In genomic region chr3:103278561-103279181, GRCm38 (mm10) we compare ENCODE assay signal across 8 mouse cellular contexts. TPM values are rescaled to one million over a fixed set of nuclear protein-coding genes. Genes with fewer than 3 reads are reported as not detected.
DNase-seq lines count a peak whose midpoint lies in the region; ATAC-seq and TF ChIP-seq lines count a peak whose summit lies in the region.

No protein-coding gene starts in this region.

- H3K4me1 ChIP-seq in embryonic facial prominence, embryonic 12.5 days: peaks cover 7% of the 10 kb centered on the region; the same call in 1 of the 2 replicates
- peaks cover 11% of the 10 kb centered on the region; the same call in 1 of the 2 replicates for H3K4me1 ChIP-seq in limb, embryonic 11.5 days (ENCODE audit: control insufficient read depth, insufficient read depth, low read length)
- peaks cover 9% of the 10 kb centered on the region; the same call in 1 of the 2 replicates for H3K4me1 ChIP-seq in midbrain, postnatal 0 days (ENCODE audit: insufficient read depth, low read length)

- intact Hi-C loops in left cerebral cortex, postnatal 10 days (cut with DNase I): no loop called here
- intact Hi-C loops in heart, postnatal 14 days (cut with DNase I): loop anchor here (5.0 kb wide), 1 partner anchor 104 kb away; no protein-coding TSS in a partner anchor

- no peak for TF ChIP-seq CTCF in midbrain, postnatal 0 days (IDR thresholded peaks at IDR 0.05)

- H3K4me3 ChIP-seq in embryonic facial prominence, embryonic 12.5 days: peak overlapping the region; percentile 96
- peak overlapping the region; percentile 99 for H3K4me3 ChIP-seq in limb, embryonic 11.5 days (ENCODE audit: low read depth, low read length)
- H3K4me3 ChIP-seq in midbrain, postnatal 0 days (ENCODE audit: low read depth, low read length): peak overlapping the region; percentile 70

- peak overlapping the region; percentile 75 for H3K4me2 ChIP-seq in embryonic facial prominence, embryonic 12.5 days (replicated peaks)
- peak overlapping the region; percentile 80 for H3K4me2 ChIP-seq in limb, embryonic 11.5 days (ENCODE audit: low read depth, severe bottlenecking)
- peak overlapping the region; percentile 65 for H3K4me2 ChIP-seq in midbrain, postnatal 0 days (ENCODE audit: low read depth, low read length, poor library complexity, severe bottlenecking)

- no peaks in the 10 kb centered on the region for H3K27me3 ChIP-seq in embryonic facial prominence, embryonic 12.5 days
- H3K27me3 ChIP-seq in limb, embryonic 11.5 days (ENCODE audit: control insufficient read depth, insufficient read depth, low read length): no peaks in the 10 kb centered on the region
- H3K27me3 ChIP-seq in midbrain, postnatal 0 days (ENCODE audit: insufficient read depth, low read length): no peaks in the 10 kb centered on the region

- peak overlapping the region; percentile 97 for H3K27ac ChIP-seq in embryonic facial prominence, embryonic 12.5 days
- H3K27ac ChIP-seq in limb, embryonic 11.5 days (replicated peaks; ENCODE audit: low read depth, low read length): peak overlapping the region; percentile 93; the same call in 1 of the 2 replicates
- H3K27ac ChIP-seq in midbrain, postnatal 0 days (ENCODE audit: low read depth, low read length): peak overlapping the region; percentile 96

- WGBS in embryonic facial prominence, embryonic 12.5 days: 6% methylated on average over 11 of the region's 11 CpGs
- 5% methylated on average over 11 of the region's 11 CpGs for WGBS in limb, embryonic 11.5 days
- WGBS in midbrain, postnatal 0 days: 10% methylated on average over 11 of the region's 11 CpGs

- H3K9ac ChIP-seq in embryonic facial prominence, embryonic 12.5 days: peak overlapping the region; percentile 98
- H3K9ac ChIP-seq in limb, embryonic 11.5 days (ENCODE audit: low read length): peak overlapping the region; percentile 92
- peak overlapping the region; percentile 97 for H3K9ac ChIP-seq in midbrain, postnatal 0 days (replicated peaks; ENCODE audit: low read length, poor library complexity, severe bottlenecking)

- ATAC-seq in embryonic facial prominence, embryonic 12.5 days (ENCODE audit: insufficient number of reproducible peaks, insufficient read depth, low FRiP score, low TSS enrichment): no peak
- no peak for ATAC-seq in limb, embryonic 11.5 days (ENCODE audit: insufficient number of reproducible peaks, low FRiP score, low TSS enrichment, low read depth)
- no peak for ATAC-seq in midbrain, postnatal 0 days (ENCODE audit: low FRiP score)

- DNase-seq in left cerebral cortex, postnatal 10 days (ENCODE audit: extremely low spot score in 1 of 2, low spot score in 2 of 2): peak; percentile 8 to 31
- DNase-seq in left cerebral cortex, adult 11 months (ENCODE audit: low spot score): no peak
- peak; percentile 83 for DNase-seq in R1 (ENCODE audit: low read depth, low spot score)
- peak; percentile 6 to 13 for DNase-seq in heart, postnatal 14 days
- peak; percentile 50 for DNase-seq in limb, embryonic 11.5 days (ENCODE audit: low spot score)
- DNase-seq in midbrain, postnatal 0 days (ENCODE audit: low spot score): peak; percentile 4
- no peak for DNase-seq in gastrocnemius, adult 8-10 months (ENCODE audit: low spot score in 2 of 2)

- peaks cover 7% of the 10 kb centered on the region; the same call in 1 of the 2 replicates for H3K36me3 ChIP-seq in embryonic facial prominence, embryonic 12.5 days
- no peaks in the 10 kb centered on the region for H3K36me3 ChIP-seq in limb, embryonic 11.5 days (ENCODE audit: control insufficient read depth, insufficient read depth, low read length)
- H3K36me3 ChIP-seq in midbrain, postnatal 0 days (ENCODE audit: insufficient read depth, low read length): no peaks in the 10 kb centered on the region

- H3K9me3 ChIP-seq in embryonic facial prominence, embryonic 12.5 days: no peaks in the 10 kb centered on the region
- no peaks in the 10 kb centered on the region for H3K9me3 ChIP-seq in limb, embryonic 11.5 days (ENCODE audit: control insufficient read depth, low read length)
- no peaks in the 10 kb centered on the region for H3K9me3 ChIP-seq in midbrain, postnatal 0 days (ENCODE audit: low read length)

RNA-seq across cellular contexts. Expression of gene Trim33, which starts 0.4 kb away (rescaled TPM):
- 10 to 100 TPM; 58.9 to 60.2 TPM for total RNA-seq in left cerebral cortex, postnatal 10 days (2021)
- 43.3 and 44.9 TPM in 2 replicates for polyA plus RNA-seq in embryonic facial prominence, embryonic 12.5 days (2016; fragmentation: Nextera tagmentation; extraction: Ambion mirVana)
- 10 to 100 TPM; 16.7 to 16.9 TPM for total RNA-seq in heart, postnatal 14 days (2021)
- 27.5 and 33.7 TPM in 2 replicates for polyA plus RNA-seq in limb, embryonic 11.5 days (2014; fragmentation: Nextera tagmentation; extraction: Ambion mirVana)
- total RNA-seq in midbrain, postnatal 0 days (2014; rRNA removed): 55.1 and 64.3 TPM in 2 replicates
- 13.2 and 20.9 TPM in 2 replicates for polyA plus RNA-seq in midbrain, postnatal 0 days (2015; fragmentation: Nextera tagmentation; extraction: Ambion mirVana)
- 10 to 100 TPM in 3 of 4 experiments, 1 to 10 TPM in 1; 9.2 to 12.4 (median 11.5) TPM for total RNA-seq in gastrocnemius, adult 8-10 months (2022)

Comparison
In these comparisons a context has a peak if more than half of its experiments do, and no peak if none do; other contexts are left out.
1. DNase-seq: peak in left cerebral cortex, postnatal 10 days (2 of 2), R1 (single experiment), heart, postnatal 14 days (2 of 2), limb, embryonic 11.5 days (single experiment) and midbrain, postnatal 0 days (single experiment); none in left cerebral cortex, adult 11 months (single experiment) and gastrocnemius, adult 8-10 months (0 of 2).
2. Peak in every context shown above with its lines, with median percentiles within 50 percentile points of each other: H3K27ac ChIP-seq, H3K4me2 ChIP-seq, H3K4me3 ChIP-seq and H3K9ac ChIP-seq.